Mouse (Mus musculus): ENCODE data around the gene Gm11111. TPM values are rescaled to one million over a fixed set of nuclear protein-coding genes. Genes with fewer than 3 reads are reported as not detected.

Gene Gm11111
- total RNA-seq (2012; rRNA removed) (not detected in 2 replicates), total RNA-seq (2014; rRNA removed) (not detected in 2 replicates), polyA plus RNA-seq (2012; ENCODE audit: insufficient read length, low read depth) (not detected in 2 replicates)

GRCm38 (mm10) chr5:98552395-98552794 lies at the start of gene Gm11111:
TSS of gene Gm11111 (plus strand) at chr5:98552695.
- H3K27me3 ChIP-seq (replicated peaks), result no peaks in the 10 kb centered on the region
- H3K4me2 ChIP-seq (ENCODE audit: insufficient read depth, low read depth, poor library complexity, severe bottlenecking), result no peak within 1 kb of the TSS
- TF ChIP-seq E2F4 (IDR thresholded peaks at IDR 0.05; ENCODE audit: insufficient replicate concordance, low read depth, low read length) (no peak), TCF12 (IDR thresholded peaks at IDR 0.05; ENCODE audit: low read depth, low read length) (no peak), RCOR1 (conservative IDR thresholded peaks at IDR 0.05; ENCODE audit: low read depth, low read length) (no peak), ZKSCAN1 (IDR thresholded peaks at IDR 0.05; ENCODE audit: borderline replicate concordance, low read depth, low read length) (no peak), SMC3 (IDR thresholded peaks at IDR 0.05; ENCODE audit: low read depth, low read length) (no peak), MAX (IDR thresholded peaks at IDR 0.05; ENCODE audit: low read length) (no peak), GABPA (IDR thresholded peaks at IDR 0.05; ENCODE audit: insufficient replicate concordance, low read depth, low read length) (no peak), JUND (conservative IDR thresholded peaks at IDR 0.05; ENCODE audit: low read depth, low read length) (no peak), ZNF384 (IDR thresholded peaks at IDR 0.05; ENCODE audit: low read depth, low read length) (no peak), BHLHE40 (IDR thresholded peaks at IDR 0.05; ENCODE audit: low read depth, low read length) (no peak), NRF1 (IDR thresholded peaks at IDR 0.05; ENCODE audit: low read depth, low read length) (no peak), EP300 (IDR thresholded peaks at IDR 0.05; ENCODE audit: low read length) (no peak), ZC3H11A (IDR thresholded peaks at IDR 0.05; ENCODE audit: low read depth, low read length) (no peak), USF1 (IDR thresholded peaks at IDR 0.05; ENCODE audit: low read depth, low read length) (no peak), PAX5 (IDR thresholded peaks at IDR 0.05; ENCODE audit: low read length) (no peak), TBP (conservative IDR thresholded peaks at IDR 0.05; ENCODE audit: low read depth, low read length) (no peak), JUN (IDR thresholded peaks at IDR 0.05; ENCODE audit: insufficient read depth, low read depth, low read length) (no peak)
- no peaks in the 10 kb centered on the region for H3K36me3 ChIP-seq (replicated peaks in 1 of 2; ENCODE audit: control insufficient read depth in 1 of 2, insufficient read depth in 1 of 2, low read length in 1 of 2)
- H3K79me2 ChIP-seq (replicated peaks; ENCODE audit: control insufficient read depth, extremely low read depth, insufficient read depth, poor library complexity, severe bottlenecking), result no peaks in the 10 kb centered on the region
- H3K4me3 ChIP-seq (replicated peaks in 1 of 3; ENCODE audit: low read depth in 2 of 3, low read length in 2 of 3, poor library complexity in 1 of 3), result no peak within 1 kb of the TSS
- in situ Hi-C loops (cut with MboI; ENCODE audit: low pct_ligation_motif_present, low pct_unique_long_range_greater_than_20kb, low sequenced_read_pairs), result no loop called here
- no peak within 1 kb of the TSS for H3K9ac ChIP-seq (ENCODE audit: insufficient read depth, low read depth)
- peaks cover 7 to 48% of the 10 kb centered on the region in 2 experiments for H3K4me1 ChIP-seq (ENCODE audit: control insufficient read depth in 1 of 2, insufficient read depth in 2 of 2)
- H3K27ac ChIP-seq (ENCODE audit: insufficient read depth, low read depth), result no peak within 1 kb of the TSS
- dilution Hi-C loops (cut with MboI; ENCODE audit: extremely low pct_ligation_motif_present, extremely low pct_unique_long_range_greater_than_20kb, low sequenced_read_pairs), result no loop called here
- H3K9me3 ChIP-seq (replicated peaks; ENCODE audit: low read length), result no peaks in the 10 kb centered on the region
- DNase-seq (ENCODE audit: extremely low read depth), result no peak

- Histone ChIP-seq H3K4me1 (ENCODE audit: control insufficient read depth in 1 of 2, insufficient read depth in 2 of 2) (no peaks in the 10 kb centered on the region), H3K9me3 (replicated peaks; ENCODE audit: low read length) (no peaks in the 10 kb centered on the region), H3K4me3 (replicated peaks in 1 of 3; ENCODE audit: low read depth in 2 of 3, low read length in 2 of 3, poor library complexity in 1 of 3) (no peak overlapping the region), H3K36me3 (replicated peaks in 1 of 2; ENCODE audit: control insufficient read depth in 1 of 2, insufficient read depth in 1 of 2, low read length in 1 of 2) (no peaks in the 10 kb centered on the region), H3K4me2 (ENCODE audit: insufficient read depth, low read depth, poor library complexity, severe bottlenecking) (no peak overlapping the region), H3K9ac (ENCODE audit: insufficient read depth, low read depth) (no peak overlapping the region), H3K27me3 (replicated peaks) (no peaks in the 10 kb centered on the region), H3K27ac (ENCODE audit: insufficient read depth, low read depth) (no peak overlapping the region), H3K79me2 (replicated peaks; ENCODE audit: control insufficient read depth, extremely low read depth, insufficient read depth, poor library complexity, severe bottlenecking) (no peaks in the 10 kb centered on the region)
- in situ Hi-C loops (cut with MboI; ENCODE audit: low pct_ligation_motif_present, low pct_unique_long_range_greater_than_20kb, low sequenced_read_pairs) (no loop called here), dilution Hi-C loops (cut with MboI; ENCODE audit: extremely low pct_ligation_motif_present, extremely low pct_unique_long_range_greater_than_20kb, low sequenced_read_pairs) (no loop called here)
- DNase-seq (ENCODE audit: extremely low read depth), result no peak
- TF ChIP-seq IRF4 (IDR thresholded peaks at IDR 0.05; ENCODE audit: low read depth, low read length), result no peak
- TF ChIP-seq CHD1 (IDR thresholded peaks at IDR 0.05; ENCODE audit: low read depth, low read length), result no peak
- TF ChIP-seq RAD21 (IDR thresholded peaks at IDR 0.05; ENCODE audit: low read depth, low read length), result no peak
- TF ChIP-seq ZC3H11A (IDR thresholded peaks at IDR 0.05; ENCODE audit: low read depth, low read length), result no peak
Measured at GRCm38 (mm10) chr5:98516214-98516613, 36.3 kb upstream of the Gm11111 start.
